Mouse (Mus musculus): ENCODE data around the gene Flnb. TPM values are rescaled to one million over a fixed set of nuclear protein-coding genes. Genes with fewer than 3 reads are reported as not detected.

The Flnb gene
- polyA plus RNA-seq, 1 experiment: 54.5 TPM

DNA sequence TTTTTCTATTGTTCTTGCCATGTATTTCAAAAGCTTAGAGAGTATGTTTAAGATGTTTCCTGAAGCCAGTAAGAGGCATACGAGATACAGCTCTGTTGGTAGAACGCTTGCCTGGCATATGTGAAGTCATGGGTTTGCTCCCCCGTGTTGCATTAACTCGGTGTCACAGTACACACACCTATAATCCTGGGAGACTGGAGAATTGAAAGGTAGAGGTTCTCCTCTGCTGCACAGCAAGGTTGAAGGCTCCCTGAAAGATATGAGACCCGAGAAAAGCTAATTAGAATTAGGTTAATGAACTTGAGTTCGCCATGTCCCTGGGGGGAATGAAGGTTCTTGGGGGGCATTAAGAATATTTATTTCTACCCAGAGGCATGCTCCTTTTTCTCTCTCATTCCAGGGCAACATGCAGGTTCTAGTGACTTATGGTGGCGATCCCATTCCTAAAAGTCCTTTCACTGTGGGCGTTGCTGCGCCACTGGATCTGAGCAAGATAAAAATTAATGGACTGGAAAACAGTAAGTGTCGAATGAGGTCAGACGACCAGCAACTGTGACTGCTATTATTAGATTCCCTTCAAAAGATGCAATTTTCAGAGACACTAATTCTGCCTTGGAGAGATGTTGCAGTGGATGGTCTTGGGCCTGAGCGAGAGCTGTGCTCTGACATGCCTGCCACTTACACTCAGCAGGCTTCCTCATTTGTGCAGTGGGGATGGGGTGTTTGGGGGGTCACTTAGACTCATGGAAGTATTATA lies 83.9 kb downstream of the Flnb start:
- Histone ChIP-seq H3K4me2 (ENCODE audit: low read depth) (peak overlapping the region; percentile 47), H3ac (ENCODE audit: control insufficient read depth, insufficient read length) (no peak overlapping the region), H3K27me3 (ENCODE audit: control insufficient read depth, insufficient read depth, insufficient read length) (no peaks in the 10 kb centered on the region), H3K79me2 (ENCODE audit: control insufficient read depth, insufficient read depth) (no peaks in the 10 kb centered on the region), H3K4me3 (no peak overlapping the region), H3K36me3 (ENCODE audit: control insufficient read depth, insufficient read depth) (peaks cover 48% of the 10 kb centered on the region)
- TF ChIP-seq USF1 (IDR thresholded peaks at IDR 0.05; ENCODE audit: low read depth): no peak
- TF ChIP-seq E2F4 (IDR thresholded peaks at IDR 0.05; ENCODE audit: insufficient read depth): no peak
- TF ChIP-seq POLR2A (IDR thresholded peaks at IDR 0.05; ENCODE audit: insufficient read length, low read depth): no peak
- no peak for TF ChIP-seq MYOG (IDR thresholded peaks at IDR 0.05; ENCODE audit: control insufficient read depth in 1 of 3, insufficient read depth in 1 of 3, insufficient read length in 2 of 3, low read depth in 2 of 3)

DNA sequence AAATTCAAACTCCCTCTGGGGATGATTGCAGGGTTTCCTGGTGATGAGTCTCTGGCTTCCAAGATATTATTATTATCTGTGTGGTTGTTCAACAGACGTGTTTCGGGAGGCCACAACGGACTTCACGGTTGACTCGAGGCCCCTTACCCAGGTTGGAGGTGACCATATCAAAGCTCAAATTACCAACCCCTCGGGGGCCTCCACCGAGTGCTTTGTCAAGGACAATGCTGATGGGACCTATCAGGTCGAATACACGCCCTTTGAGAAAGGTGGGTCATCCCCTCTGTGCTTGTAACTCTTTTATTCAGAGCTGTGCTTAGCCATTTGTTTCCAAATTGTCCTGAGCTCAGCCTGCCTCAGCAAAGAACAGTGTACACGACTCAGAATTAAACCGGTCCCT lies 89.3 kb downstream of the Flnb start:
- H3K27me3 ChIP-seq (ENCODE audit: control insufficient read depth, insufficient read depth, insufficient read length): no peaks in the 10 kb centered on the region
- H3K4me3 ChIP-seq: no peak overlapping the region
- no peak overlapping the region for H3K4me2 ChIP-seq (ENCODE audit: low read depth)
- H3ac ChIP-seq (ENCODE audit: control insufficient read depth, insufficient read length): no peak overlapping the region
- H3K36me3 ChIP-seq (ENCODE audit: control insufficient read depth, insufficient read depth): peaks cover 46% of the 10 kb centered on the region
- no peaks in the 10 kb centered on the region for H3K79me2 ChIP-seq (ENCODE audit: control insufficient read depth, insufficient read depth)
- TF ChIP-seq CEBPB (IDR thresholded peaks at IDR 0.05; ENCODE audit: insufficient read depth, poor library complexity, severe bottlenecking): no peak
- TF ChIP-seq TCF12 (IDR thresholded peaks at IDR 0.05; ENCODE audit: insufficient read depth, poor library complexity, severe bottlenecking): no peak
- no peak for TF ChIP-seq E2F4 (IDR thresholded peaks at IDR 0.05; ENCODE audit: insufficient read depth)
- TF ChIP-seq MYOG (IDR thresholded peaks at IDR 0.05; ENCODE audit: control insufficient read depth in 1 of 3, insufficient read depth in 1 of 3, insufficient read length in 2 of 3, low read depth in 2 of 3): no peak
- TF ChIP-seq POLR2A (IDR thresholded peaks at IDR 0.05; ENCODE audit: insufficient read length, low read depth): no peak
- no peak for TF ChIP-seq REST (IDR thresholded peaks at IDR 0.05; ENCODE audit: insufficient read depth, insufficient read length)
- no peak for TF ChIP-seq MAX (IDR thresholded peaks at IDR 0.05; ENCODE audit: low read depth)
- TF ChIP-seq SRF (IDR thresholded peaks at IDR 0.05; ENCODE audit: control insufficient read depth, insufficient read length, low read depth): no peak
- no peak for TF ChIP-seq MYOD1 (IDR thresholded peaks at IDR 0.05; ENCODE audit: control insufficient read depth in 1 of 3, insufficient read length in 2 of 3, low read depth in 2 of 3)
- no peak for TF ChIP-seq POLR2AphosphoS2 (IDR thresholded peaks at IDR 0.05; ENCODE audit: insufficient read length, low read depth)
- TF ChIP-seq USF1 (IDR thresholded peaks at IDR 0.05; ENCODE audit: low read depth): no peak
- no peak for TF ChIP-seq TCF3 (IDR thresholded peaks at IDR 0.05; ENCODE audit: insufficient read length, low read depth)

DNA sequence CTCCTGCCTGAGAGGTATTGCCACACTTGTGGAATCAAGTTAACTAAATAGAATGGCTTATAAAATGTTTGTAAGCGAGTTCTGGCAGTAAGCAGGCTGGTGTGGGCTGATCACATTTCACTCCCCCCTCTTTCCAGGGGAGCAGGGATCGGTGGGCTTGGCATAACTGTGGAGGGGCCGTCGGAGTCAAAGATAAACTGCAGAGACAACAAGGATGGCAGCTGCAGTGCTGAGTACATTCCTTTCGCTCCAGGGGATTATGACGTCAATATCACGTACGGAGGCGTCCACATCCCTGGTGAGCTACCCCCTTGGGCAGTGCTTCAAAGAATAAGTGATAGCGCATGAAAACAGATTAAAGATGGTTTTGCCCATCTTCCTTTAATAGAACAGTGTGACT lies 91.7 kb downstream of the Flnb start:
- Histone ChIP-seq H3ac (ENCODE audit: control insufficient read depth, insufficient read length) (no peak overlapping the region), H3K27me3 (ENCODE audit: control insufficient read depth, insufficient read depth, insufficient read length) (no peaks in the 10 kb centered on the region), H3K36me3 (ENCODE audit: control insufficient read depth, insufficient read depth) (peaks cover 51% of the 10 kb centered on the region), H3K4me2 (ENCODE audit: low read depth) (no peak overlapping the region), H3K4me3 (no peak overlapping the region), H3K79me2 (ENCODE audit: control insufficient read depth, insufficient read depth) (no peaks in the 10 kb centered on the region)
- TF ChIP-seq USF1 (IDR thresholded peaks at IDR 0.05; ENCODE audit: low read depth): no peak
- no peak for TF ChIP-seq MYOG (IDR thresholded peaks at IDR 0.05; ENCODE audit: control insufficient read depth in 1 of 3, insufficient read depth in 1 of 3, insufficient read length in 2 of 3, low read depth in 2 of 3)
- TF ChIP-seq POLR2AphosphoS2 (IDR thresholded peaks at IDR 0.05; ENCODE audit: insufficient read length, low read depth): no peak
- TF ChIP-seq CEBPB (IDR thresholded peaks at IDR 0.05; ENCODE audit: insufficient read depth, poor library complexity, severe bottlenecking): no peak
- no peak for TF ChIP-seq E2F4 (IDR thresholded peaks at IDR 0.05; ENCODE audit: insufficient read depth)
- no peak for TF ChIP-seq SRF (IDR thresholded peaks at IDR 0.05; ENCODE audit: control insufficient read depth, insufficient read length, low read depth)
- no peak for TF ChIP-seq REST (IDR thresholded peaks at IDR 0.05; ENCODE audit: insufficient read depth, insufficient read length)
- no peak for TF ChIP-seq MAX (IDR thresholded peaks at IDR 0.05; ENCODE audit: low read depth)
- TF ChIP-seq POLR2A (IDR thresholded peaks at IDR 0.05; ENCODE audit: insufficient read length, low read depth): no peak

DNA sequence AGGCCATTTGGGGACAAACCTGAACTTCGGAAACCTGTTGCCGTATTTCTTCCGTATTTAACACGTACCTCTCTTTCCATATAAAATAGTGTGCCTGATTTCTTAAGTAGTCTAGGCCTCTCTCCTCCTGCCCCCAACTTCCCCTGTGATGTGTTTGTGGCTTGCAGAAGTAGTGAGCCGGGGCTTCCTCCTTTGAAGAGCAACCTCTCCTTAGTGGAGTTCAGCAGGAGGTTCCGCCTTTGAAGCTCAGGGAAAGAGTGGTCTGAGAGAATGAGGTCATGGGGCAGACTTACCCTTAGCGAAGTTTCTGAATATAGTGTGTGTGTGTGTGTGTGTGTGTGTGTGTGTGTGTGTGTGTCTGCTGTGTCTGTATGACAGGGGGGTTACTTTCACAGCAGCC lies 96.1 kb downstream of the Flnb start:
- no peak overlapping the region for H3K4me2 ChIP-seq (ENCODE audit: low read depth)
- no peak for TF ChIP-seq SRF (IDR thresholded peaks at IDR 0.05; ENCODE audit: control insufficient read depth, insufficient read length, low read depth)
- TF ChIP-seq REST (IDR thresholded peaks at IDR 0.05; ENCODE audit: insufficient read depth, insufficient read length): no peak
- no peak for TF ChIP-seq TCF12 (IDR thresholded peaks at IDR 0.05; ENCODE audit: insufficient read depth, poor library complexity, severe bottlenecking)
- no peak for TF ChIP-seq MYOD1 (IDR thresholded peaks at IDR 0.05; ENCODE audit: control insufficient read depth in 1 of 3, insufficient read length in 2 of 3, low read depth in 2 of 3)
- TF ChIP-seq USF1 (IDR thresholded peaks at IDR 0.05; ENCODE audit: low read depth): no peak
- TF ChIP-seq E2F4 (IDR thresholded peaks at IDR 0.05; ENCODE audit: insufficient read depth): no peak
- no peak for TF ChIP-seq CEBPB (IDR thresholded peaks at IDR 0.05; ENCODE audit: insufficient read depth, poor library complexity, severe bottlenecking)
- no peak for TF ChIP-seq MAX (IDR thresholded peaks at IDR 0.05; ENCODE audit: low read depth)
- TF ChIP-seq MYOG (IDR thresholded peaks at IDR 0.05; ENCODE audit: control insufficient read depth in 1 of 3, insufficient read depth in 1 of 3, insufficient read length in 2 of 3, low read depth in 2 of 3): no peak
- no peak for TF ChIP-seq POLR2AphosphoS2 (IDR thresholded peaks at IDR 0.05; ENCODE audit: insufficient read length, low read depth)
- no peak for TF ChIP-seq POLR2A (IDR thresholded peaks at IDR 0.05; ENCODE audit: insufficient read length, low read depth)
- no peak for TF ChIP-seq TCF3 (IDR thresholded peaks at IDR 0.05; ENCODE audit: insufficient read length, low read depth)
- H3K36me3 ChIP-seq (ENCODE audit: control insufficient read depth, insufficient read depth): peaks cover 37% of the 10 kb centered on the region
- H3K27me3 ChIP-seq (ENCODE audit: control insufficient read depth, insufficient read depth, insufficient read length): no peaks in the 10 kb centered on the region
- H3ac ChIP-seq (ENCODE audit: control insufficient read depth, insufficient read length): no peak overlapping the region
- no peak overlapping the region for H3K4me3 ChIP-seq
- no peaks in the 10 kb centered on the region for H3K79me2 ChIP-seq (ENCODE audit: control insufficient read depth, insufficient read depth)

DNA sequence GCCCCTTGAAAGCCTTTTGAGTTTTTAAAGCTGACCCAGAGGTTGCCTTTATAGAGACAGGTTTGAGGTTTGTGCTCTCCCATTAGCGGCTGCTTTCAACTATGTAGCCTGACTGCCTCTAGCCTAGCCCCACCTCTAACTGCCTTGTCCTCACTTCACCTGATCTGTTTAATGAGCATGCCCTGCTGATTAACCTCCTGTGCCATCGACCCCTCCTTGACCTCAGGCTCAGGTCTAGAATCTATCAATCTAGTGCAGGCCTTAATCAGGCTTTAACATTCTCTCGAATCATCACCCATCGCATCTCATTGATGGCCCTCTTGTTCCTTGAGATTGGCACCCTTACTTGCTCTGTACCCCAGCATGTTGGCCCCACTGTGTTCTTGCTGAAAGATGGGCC lies 96.7 kb downstream of the Flnb start:
- Histone ChIP-seq H3K79me2 (ENCODE audit: control insufficient read depth, insufficient read depth) (no peaks in the 10 kb centered on the region), H3K36me3 (ENCODE audit: control insufficient read depth, insufficient read depth) (peaks cover 43% of the 10 kb centered on the region), H3K4me2 (ENCODE audit: low read depth) (no peak overlapping the region), H3ac (ENCODE audit: control insufficient read depth, insufficient read length) (no peak overlapping the region), H3K4me3 (no peak overlapping the region), H3K27me3 (ENCODE audit: control insufficient read depth, insufficient read depth, insufficient read length) (no peaks in the 10 kb centered on the region)
- no peak for TF ChIP-seq POLR2A (IDR thresholded peaks at IDR 0.05; ENCODE audit: insufficient read length, low read depth)
